Mouse (Mus musculus) heart, embryonic 12.5 days (tissue): ENCODE data around the gene Lmbr1l. TPM values are rescaled to one million over a fixed set of nuclear protein-coding genes. Genes with fewer than 3 reads are reported as not detected.
A peak's percentile ranks its signal among the peaks of the same experiment; 100 is the strongest.

ENCODE experiments used
- ATAC-seq: fragments of 200-750 bp; cut with Nextera tagmentation; 2 replicates; pipeline ENCODE4 v1.8.0; 2017; ENCODE audit warnings: moderate TSS enrichment, moderate library complexity; ENCODE audit not compliant: insufficient number of reproducible peaks, low FRiP score
- H3K27ac ChIP-seq: fragments of 300-500 bp; sonication (generic); 2 replicates; pipeline ENCODE4 v1.5.1; 2016; ENCODE audit warnings: mild to moderate bottlenecking, moderate library complexity; ENCODE audit not compliant: poor library complexity, severe bottlenecking
- H3K27me3 ChIP-seq: fragments of 300-500 bp; sonication (generic); replicated peaks from 2 replicates; pipeline ENCODE4 v1.6.1; 2016; ENCODE audit warnings: mild to moderate bottlenecking, moderate library complexity
- H3K36me3 ChIP-seq: fragments of 300-500 bp; sonication (generic); 2 replicates; pipeline ENCODE4 v1.6.1; 2016; ENCODE audit warnings: mild to moderate bottlenecking, moderate library complexity
- H3K4me1 ChIP-seq: fragments of 300-500 bp; sonication (generic); replicated peaks from 2 replicates; pipeline ENCODE4 v1.6.1; 2016; ENCODE audit warnings: mild to moderate bottlenecking
- H3K4me2 ChIP-seq: fragments of 300-500 bp; sonication (generic); 2 replicates; pipeline ENCODE4 v1.6.1; 2016; ENCODE audit warnings: mild to moderate bottlenecking, moderate library complexity
- H3K4me3 ChIP-seq: fragments of 300-500 bp; sonication (generic); 2 replicates; pipeline ENCODE4 v1.5.1; 2016; ENCODE audit warnings: mild to moderate bottlenecking
- H3K9ac ChIP-seq: fragments of 300-500 bp; sonication (generic); 2 replicates; pipeline ENCODE4 v1.6.1; 2016; ENCODE audit warnings: mild to moderate bottlenecking, moderate library complexity
- H3K9me3 ChIP-seq: fragments of 300-500 bp; sonication (generic); replicated peaks from 2 replicates; pipeline ENCODE4 v1.6.1; 2016; ENCODE audit warnings: mild to moderate bottlenecking, moderate library complexity
- WGBS: fragments of 180-500 bp; shearing (Covaris S2); methylation state at CpG from one replicate; pipeline ENCODE4 v1.1.7; 2016; 5-methylcytosine and 5-hydroxymethylcytosine counted together
- polyA plus RNA-seq: library from polyadenylated mRNA; unstranded; fragments of >200 nt; fragmentation: Nextera tagmentation; extraction: Ambion mirVana; gene quantifications from 2 replicates; pipeline ENCODE4 v1.2.1, GENCODE M21; 2016

Gene Lmbr1l
- polyA plus RNA-seq, 1 experiment from 2014 or later: 16.9 TPM

DNA sequence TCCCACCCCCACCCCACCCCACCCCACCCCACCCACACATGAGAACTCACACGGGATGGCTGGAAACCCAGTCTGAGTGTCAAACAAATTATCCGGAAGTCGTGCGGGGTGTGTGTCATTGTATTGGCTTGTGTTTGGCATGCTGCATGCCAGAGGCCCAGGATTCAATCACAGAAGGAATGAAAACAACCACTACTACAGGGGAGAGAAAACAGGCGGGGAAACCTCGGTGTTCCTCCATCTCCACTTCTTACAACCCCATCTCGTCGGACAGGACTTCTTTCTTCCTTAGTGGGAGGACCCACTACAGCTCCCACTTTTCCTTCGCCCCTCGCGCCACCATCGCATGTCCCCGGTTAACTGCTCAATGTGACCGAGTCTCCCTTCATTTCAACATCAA lies 940 bp downstream of the Lmbr1l start:
- WGBS: under 1% methylated on average over 14 of the region's 14 CpGs
- Histone ChIP-seq H3K4me1 (peaks cover 22% of the 10 kb centered on the region), H3K4me2 (peak overlapping the region; percentile 79), H3K36me3 (peaks cover 25% of the 10 kb centered on the region), H3K4me3 (peak overlapping the region; percentile 83), H3K9me3 (no peaks in the 10 kb centered on the region), H3K9ac (peak overlapping the region; percentile 84), H3K27ac (peak overlapping the region; percentile 96), H3K27me3 (no peaks in the 10 kb centered on the region)
- no peak for ATAC-seq

DNA sequence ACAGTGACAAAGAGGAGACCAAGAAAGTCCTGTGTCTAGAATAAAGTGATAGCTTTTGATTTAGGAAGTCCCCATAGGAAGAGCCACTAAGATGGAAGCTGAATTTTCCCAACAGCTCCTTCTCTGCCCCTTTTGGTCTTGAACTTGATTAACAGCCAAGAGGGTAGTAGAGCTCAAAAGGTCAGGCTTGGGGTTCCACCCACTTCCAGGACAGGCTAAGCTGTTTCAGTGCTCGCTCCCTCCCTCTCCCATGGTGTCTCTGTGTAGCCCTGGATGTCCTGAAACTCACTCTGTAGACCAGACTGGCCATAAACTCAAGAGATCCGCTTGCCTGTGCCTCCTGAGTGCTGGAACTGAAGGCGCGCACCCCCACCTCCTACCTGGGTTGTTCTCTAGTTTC lies 2.0 kb downstream of the Lmbr1l start:
- H3K27ac ChIP-seq: no peak overlapping the region
- H3K4me3 ChIP-seq: 0 out of 2 replicates have a peak overlapping the region, but pooled peaks have one; percentile 83
- no peak for ATAC-seq
- peak overlapping the region; percentile 84; the same call in 1 of the 2 replicates for H3K9ac ChIP-seq
- H3K36me3 ChIP-seq: peaks cover 35% of the 10 kb centered on the region
- 87% methylated on average over 4 of the region's 4 CpGs for WGBS
- H3K4me1 ChIP-seq: peaks cover 22% of the 10 kb centered on the region
- no peaks in the 10 kb centered on the region for H3K27me3 ChIP-seq
- H3K4me2 ChIP-seq: peak overlapping the region; percentile 79
- H3K9me3 ChIP-seq: no peaks in the 10 kb centered on the region

DNA sequence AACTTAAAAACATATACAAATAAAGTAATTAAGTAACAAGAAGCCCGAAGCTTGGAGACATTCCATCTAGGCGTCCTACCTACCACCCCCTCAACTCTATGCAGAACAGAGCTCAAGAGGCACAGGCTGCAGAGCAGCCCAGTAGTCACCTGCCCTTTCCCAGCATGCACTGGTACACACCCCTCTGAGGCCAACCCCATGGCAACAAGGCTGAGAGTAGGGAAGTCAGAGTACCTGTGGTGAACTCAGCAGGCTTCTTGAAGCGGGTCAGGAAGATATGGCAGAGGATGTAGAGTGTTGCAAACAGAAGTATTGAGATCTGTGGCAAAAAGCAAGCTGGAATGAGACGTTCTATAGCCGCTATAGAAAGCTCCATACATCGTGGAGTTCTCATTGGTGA lies 3.1 kb downstream of the Lmbr1l start:
- Histone ChIP-seq H3K4me3 (no peak overlapping the region), H3K4me1 (peaks cover 22% of the 10 kb centered on the region), H3K4me2 (no peak overlapping the region), H3K27ac (no peak overlapping the region), H3K36me3 (peaks cover 46% of the 10 kb centered on the region), H3K9me3 (no peaks in the 10 kb centered on the region), H3K9ac (no peak overlapping the region), H3K27me3 (no peaks in the 10 kb centered on the region)
- no peak for ATAC-seq
- WGBS: 91% methylated on average over 6 of the region's 6 CpGs

DNA sequence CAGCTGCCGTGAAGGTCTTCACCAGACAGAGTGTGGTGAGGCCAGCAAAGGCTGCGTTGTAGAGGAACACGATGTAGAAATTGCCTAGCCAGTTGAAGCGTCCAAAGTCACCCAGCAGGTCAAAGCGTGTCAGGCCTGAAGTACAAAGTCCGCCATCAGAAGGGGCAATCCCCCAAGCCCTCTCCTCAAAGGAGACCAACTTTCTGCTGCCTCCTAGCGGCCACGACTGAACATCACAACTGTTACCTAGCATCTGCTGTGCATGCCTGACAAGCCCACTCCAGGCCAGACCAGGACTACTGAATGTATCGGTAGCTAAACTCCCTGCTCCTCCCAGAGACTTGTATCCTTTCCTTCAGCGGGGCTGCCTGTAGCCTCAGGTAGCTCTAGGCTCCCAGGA lies 13.3 kb downstream of the Lmbr1l start:
- H3K36me3 ChIP-seq: peaks cover 63% of the 10 kb centered on the region
- no peaks in the 10 kb centered on the region for H3K9me3 ChIP-seq
- ATAC-seq: no peak
- H3K4me2 ChIP-seq: no peak overlapping the region
- no peak overlapping the region for H3K27ac ChIP-seq
- WGBS: 27% methylated on average over 10 of the region's 10 CpGs
- no peak overlapping the region for H3K4me3 ChIP-seq
- no peak overlapping the region for H3K9ac ChIP-seq
- H3K4me1 ChIP-seq: no peaks in the 10 kb centered on the region
- no peaks in the 10 kb centered on the region for H3K27me3 ChIP-seq

DNA sequence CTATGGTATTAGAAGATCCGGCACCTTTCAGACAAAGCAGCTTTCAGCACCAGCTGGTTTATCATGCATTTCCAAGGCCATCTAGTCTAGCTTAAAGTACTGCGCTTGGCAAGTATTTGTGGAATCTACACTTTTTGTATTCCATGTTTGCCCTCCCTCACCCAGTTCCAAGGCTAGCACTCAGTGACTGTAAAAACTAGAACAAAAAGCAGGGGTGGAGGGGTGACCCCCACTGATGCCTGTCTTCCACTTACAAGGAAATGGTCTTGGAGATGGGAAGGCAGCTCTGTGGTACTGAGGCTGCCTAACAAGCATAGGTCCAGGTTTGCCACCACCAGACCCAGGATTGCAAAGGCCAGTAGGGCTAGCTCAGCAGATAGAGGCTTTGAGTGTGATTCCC lies 15.4 kb downstream of the Lmbr1l start:
- Histone ChIP-seq H3K9me3 (no peaks in the 10 kb centered on the region), H3K27ac (no peak overlapping the region), H3K4me3 (no peak overlapping the region), H3K36me3 (peaks cover 42% of the 10 kb centered on the region), H3K9ac (no peak overlapping the region), H3K4me1 (peaks cover 11% of the 10 kb centered on the region), H3K4me2 (no peak overlapping the region), H3K27me3 (peaks cover 16% of the 10 kb centered on the region)
- no peak for ATAC-seq
- 81% methylated on average over 2 of the region's 2 CpGs for WGBS

DNA sequence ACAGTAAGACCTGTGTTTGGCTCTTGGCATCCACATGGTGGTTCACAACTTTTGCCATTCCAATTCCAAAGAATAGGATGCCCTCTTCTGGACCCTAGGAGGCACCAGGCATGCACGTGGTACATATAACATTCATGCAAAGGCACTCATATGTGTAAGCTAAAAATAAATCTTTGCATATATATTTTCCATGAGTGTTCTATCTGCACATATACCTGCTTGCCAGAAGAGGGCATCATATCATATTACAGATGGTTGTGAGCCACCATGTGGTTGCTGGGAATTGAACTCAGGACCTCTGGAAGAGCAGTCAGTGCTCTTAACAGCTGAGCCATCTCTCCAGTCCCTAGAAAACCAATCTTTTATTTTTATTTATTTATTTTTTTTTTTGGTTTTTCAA lies 16.5 kb downstream of the Lmbr1l start:
- no peaks in the 10 kb centered on the region for H3K9me3 ChIP-seq
- H3K27me3 ChIP-seq: peaks cover 27% of the 10 kb centered on the region
- no peak for ATAC-seq
- H3K27ac ChIP-seq: no peak overlapping the region
- H3K4me3 ChIP-seq: no peak overlapping the region
- no peak overlapping the region for H3K9ac ChIP-seq
- H3K4me1 ChIP-seq: peaks cover 20% of the 10 kb centered on the region
- no peak overlapping the region for H3K4me2 ChIP-seq
- WGBS: 69% methylated on average over 1 of the region's 1 CpGs
- peaks cover 32% of the 10 kb centered on the region for H3K36me3 ChIP-seq

DNA sequence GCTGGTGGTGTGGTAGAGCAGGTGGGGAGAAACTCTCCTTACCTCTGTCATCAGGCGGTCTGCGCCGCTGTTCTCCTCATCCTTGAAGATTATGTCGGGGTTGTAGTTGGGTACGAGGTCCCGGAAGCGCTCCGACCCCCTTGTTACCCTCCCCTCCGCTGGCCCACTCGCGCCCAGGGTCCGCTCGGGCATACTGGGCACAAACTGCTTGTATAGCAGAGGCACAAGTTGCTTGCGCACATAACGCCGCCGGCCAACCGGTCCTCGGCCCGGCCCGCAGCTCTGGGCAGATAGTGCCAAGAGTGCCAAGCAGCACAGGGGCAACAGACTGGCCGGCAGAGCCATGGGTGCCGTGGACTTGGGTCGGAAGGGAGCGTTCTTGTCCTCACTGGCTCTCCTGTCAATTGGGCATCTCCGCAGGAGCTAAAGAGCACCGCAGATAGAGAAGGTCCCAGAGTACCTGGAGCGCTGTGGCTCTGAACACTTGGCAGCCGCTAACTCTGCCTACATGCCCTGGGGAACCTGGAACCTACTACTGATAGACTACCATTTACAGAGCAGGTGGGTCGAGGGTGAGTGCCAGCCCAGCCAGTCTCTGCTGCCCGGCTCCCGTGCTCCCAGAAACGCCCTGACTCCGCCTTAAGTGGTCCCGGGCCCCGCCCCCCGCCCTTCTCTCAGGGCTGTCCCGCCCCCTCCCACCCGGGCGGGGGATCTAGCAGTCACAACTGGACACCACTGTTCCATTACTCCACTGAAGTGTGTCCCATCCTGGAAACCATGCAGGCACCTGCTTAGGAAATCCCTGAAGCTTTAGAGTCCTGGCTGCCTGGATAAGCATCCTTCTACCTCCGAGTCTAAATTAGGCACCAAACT lies 19.9 kb downstream of the Lmbr1l start, which contains the start of gene Dhh:
Gene Dhh (minus strand): TSS at position 613 of the 873 bp plus-strand sequence.
- H3K9ac ChIP-seq: peak within 1 kb of the TSS; percentile 55

DNA sequence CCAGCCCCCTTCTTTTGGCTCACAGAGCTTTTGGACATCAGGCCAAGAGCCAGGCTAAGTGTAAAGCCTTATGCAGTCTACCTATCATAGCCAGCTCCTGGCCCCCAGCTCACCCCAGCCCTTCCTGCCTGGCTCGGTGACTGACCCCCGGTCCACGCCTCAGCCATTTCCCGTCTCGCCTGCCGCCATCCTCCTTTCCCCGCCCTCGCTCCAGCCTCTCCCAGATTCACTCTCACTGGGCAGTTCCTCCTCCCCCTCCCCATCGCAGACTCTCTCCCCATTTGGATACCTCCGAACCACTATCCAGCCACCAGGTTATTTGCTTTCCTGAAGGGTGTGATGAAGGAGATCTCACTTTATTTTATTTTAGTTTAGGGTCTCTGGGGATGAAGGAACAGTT lies 20.5 kb downstream of the Lmbr1l start:
- Histone ChIP-seq H3K27ac (no peak overlapping the region), H3K4me2 (peak overlapping the region; percentile 88), H3K4me3 (peak overlapping the region; percentile 47), H3K9me3 (no peaks in the 10 kb centered on the region), H3K4me1 (peaks cover 49% of the 10 kb centered on the region), H3K36me3 (no peaks in the 10 kb centered on the region), H3K9ac (peak overlapping the region; percentile 55; the same call in 1 of the 2 replicates), H3K27me3 (peaks cover 67% of the 10 kb centered on the region)
- peak; percentile 46; the same call in 1 of the 2 replicates for ATAC-seq
- WGBS: 2% methylated on average over 10 of the region's 10 CpGs

More for the DNA sequence above, 19.9 kb downstream of the Lmbr1l start, which contains the start of gene Dhh:
- H3K36me3 ChIP-seq: peaks cover 2% of the 10 kb centered on the region
- peak within 1 kb of the TSS; percentile 47 for H3K4me3 ChIP-seq
- ATAC-seq: 0 out of 2 replicates have a peak, but pooled peaks have one; percentile 30
- H3K4me2 ChIP-seq: peak within 1 kb of the TSS; percentile 88
- H3K4me1 ChIP-seq: peaks cover 49% of the 10 kb centered on the region
- 1% methylated on average over 40 of the region's 41 CpGs for whole genome bisulfite sequencing
- no peaks in the 10 kb centered on the region for H3K9me3 ChIP-seq
- H3K27ac ChIP-seq: no peak within 1 kb of the TSS
- H3K27me3 ChIP-seq: peaks cover 61% of the 10 kb centered on the region

DNA sequence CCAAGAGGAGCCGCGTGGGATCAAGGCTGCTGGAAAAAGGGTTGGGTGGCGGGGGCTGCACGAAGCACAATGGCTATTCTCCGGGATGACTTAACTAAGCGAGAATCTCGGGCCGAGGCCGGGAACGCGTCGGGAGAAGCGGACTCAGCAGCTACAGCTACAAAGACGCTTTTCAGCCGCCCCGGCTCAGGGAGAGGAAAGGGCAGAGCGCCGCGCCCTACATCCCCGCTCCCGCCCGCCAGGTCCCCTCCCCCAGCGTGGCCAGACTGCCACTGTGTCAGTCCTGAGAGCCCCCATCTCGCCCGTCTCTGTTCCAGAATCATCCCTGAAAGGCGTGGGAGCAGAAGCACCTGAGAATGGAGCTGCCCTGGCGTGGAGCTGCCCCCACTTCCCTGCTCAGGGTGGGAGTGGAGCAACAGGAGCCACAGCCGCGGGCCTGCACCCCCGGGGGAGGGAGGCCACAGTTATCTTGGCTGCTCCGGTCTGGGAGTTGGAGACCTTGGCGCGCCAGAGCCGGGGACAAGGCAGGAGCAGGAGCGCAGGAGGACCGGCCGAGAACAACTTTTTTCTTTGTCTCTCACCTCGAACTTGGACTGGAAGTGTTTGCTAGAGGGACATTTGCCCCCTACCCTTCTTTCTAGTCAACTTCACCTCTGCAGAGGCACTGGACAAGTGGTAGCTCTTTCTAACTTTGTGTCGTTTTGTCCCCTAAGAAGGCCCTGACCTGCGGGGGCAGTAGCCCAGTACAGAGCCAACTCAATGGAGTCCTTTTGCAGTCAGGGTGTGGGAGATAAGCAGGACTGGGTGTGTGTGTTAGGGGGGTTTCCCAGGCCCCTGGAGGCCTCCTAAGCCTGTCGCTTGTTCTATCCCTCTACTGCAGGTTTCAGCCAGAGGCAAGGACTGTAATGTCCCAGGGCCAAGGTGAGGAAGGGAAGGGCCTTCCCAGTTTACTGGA lies 22.1 kb downstream of the Lmbr1l start:
- Histone ChIP-seq H3K9ac (peak overlapping the region; percentile 51), H3K27ac (peak overlapping the region; percentile 51), H3K4me1 (peaks cover 49% of the 10 kb centered on the region), H3K27me3 (peaks cover 73% of the 10 kb centered on the region), H3K9me3 (no peaks in the 10 kb centered on the region), H3K4me3 (peak overlapping the region; percentile 59), H3K36me3 (no peaks in the 10 kb centered on the region), H3K4me2 (peak overlapping the region; percentile 95)
- 2% methylated on average over 39 of the region's 41 CpGs for WGBS
- ATAC-seq: peak; percentile 42; the same call in 1 of the 2 replicates

DNA sequence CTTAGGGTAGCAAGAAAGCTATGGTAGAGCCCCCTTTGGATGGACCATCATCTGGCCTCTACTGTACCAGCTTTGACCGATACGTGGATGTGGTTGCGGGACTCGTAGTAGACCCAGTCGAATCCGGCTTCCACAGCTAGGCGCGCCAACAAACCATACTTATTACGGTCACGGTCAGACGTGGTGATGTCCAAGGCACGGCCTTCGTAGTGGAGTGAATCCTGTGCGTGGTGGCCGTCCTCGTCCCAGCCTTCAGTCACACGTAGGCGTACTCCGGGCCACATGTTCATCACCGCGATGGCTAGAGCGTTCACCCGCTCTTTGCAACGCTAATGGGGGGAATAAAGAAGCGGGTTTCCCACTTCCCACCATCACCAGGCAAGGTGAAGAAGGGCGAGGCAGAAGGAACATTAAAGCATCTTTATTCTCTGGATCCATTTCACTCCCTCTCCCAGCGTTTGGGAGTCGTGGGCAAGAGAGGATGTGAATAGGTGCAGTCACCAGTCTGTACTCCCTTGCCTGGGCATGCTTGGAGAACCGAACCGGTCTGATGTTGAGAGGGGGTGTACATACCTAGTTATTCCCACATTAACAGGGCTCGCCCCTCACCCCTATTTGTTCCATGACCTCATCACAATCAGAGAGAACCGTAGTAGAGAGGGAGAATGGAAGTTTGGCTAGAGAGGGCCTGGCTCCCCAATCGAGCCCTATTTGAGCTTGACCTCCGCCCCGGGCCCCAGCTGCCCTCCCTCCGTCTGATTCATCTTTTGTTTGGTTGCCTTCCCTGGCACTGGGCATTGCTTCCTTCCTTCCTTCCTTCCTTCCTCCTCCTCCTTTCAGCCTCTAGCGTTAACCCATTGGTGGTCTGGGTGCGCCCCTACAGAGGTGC lies 23.0 kb downstream of the Lmbr1l start:
- WGBS: 5% methylated on average over 38 of the region's 38 CpGs
- Histone ChIP-seq H3K9ac (peak overlapping the region; percentile 64), H3K4me2 (peak overlapping the region; percentile 95), H3K4me3 (peak overlapping the region; percentile 59), H3K4me1 (peaks cover 49% of the 10 kb centered on the region), H3K27me3 (peaks cover 73% of the 10 kb centered on the region), H3K9me3 (no peaks in the 10 kb centered on the region), H3K36me3 (no peaks in the 10 kb centered on the region), H3K27ac (peak overlapping the region; percentile 51; the same call in 1 of the 2 replicates)
- ATAC-seq: no peak; the same call in 1 of the 2 replicates
